Mouse (Mus musculus) cerebellum, adult 2 months (tissue): ENCODE data around the gene Ino80b. TPM values are rescaled to one million over a fixed set of nuclear protein-coding genes. Genes with fewer than 3 reads are reported as not detected.

Experiments used
- DNase-seq, 2 experiments: peaks; one replicate each; pipeline ENCODE4 v3.0.0; 2021
- H3K27ac ChIP-seq: fragments of 200-500 bp; 2 replicates; pipeline ENCODE4 v1.5.1; 2012; ENCODE audit warnings: low read length, control low read depth, inconsistent platforms; ENCODE audit not compliant: insufficient read depth
- H3K27me3 ChIP-seq: fragments of 200-500 bp; 2 replicates; pipeline ENCODE4 v1.6.1; 2012; ENCODE audit warnings: inconsistent platforms, mild to moderate bottlenecking, low read length, moderate library complexity; ENCODE audit not compliant: control insufficient read depth, insufficient read depth
- H3K4me1 ChIP-seq: fragments of 200-500 bp; 2 replicates; pipeline ENCODE4 v1.6.1; 2011; ENCODE audit warnings: low read length; ENCODE audit not compliant: control insufficient read depth, insufficient read depth
- H3K4me3 ChIP-seq: fragments of 200-500 bp; replicated peaks from 2 replicates; pipeline ENCODE3; 2011; ENCODE audit warnings: mild to moderate bottlenecking, low read depth, low read length, control low read depth; ENCODE audit not compliant: insufficient read depth
- CTCF ChIP-seq: fragments of 200-500 bp; IDR thresholded peaks from 2 replicates; pipeline ENCODE4 v1.5.1; 2011; ENCODE audit warnings: low read depth, mild to moderate bottlenecking, control low read depth, low read length, moderate library complexity, borderline replicate concordance; ENCODE audit not compliant: insufficient read depth
- POLR2A ChIP-seq: fragments of 200-500 bp; IDR thresholded peaks from 2 replicates; pipeline ENCODE4 v1.6.1; 2011; ENCODE audit warnings: low read length, control low read depth, borderline replicate concordance; ENCODE audit not compliant: insufficient read depth
- WGBS: fragments of 180-500 bp; shearing (Covaris S2); methylation state at CpG from one replicate; pipeline ENCODE4 v1.1.7; 2018; 5-methylcytosine and 5-hydroxymethylcytosine counted together
- polyA plus RNA-seq: library from polyadenylated mRNA; depleted of rRNA; stranded (reverse); fragments of >200 nt; gene quantifications from 2 replicates; pipeline ENCODE4 v1.2.3, GENCODE M21; 2012

Gene Ino80b
- polyA plus RNA-seq, 1 experiment: 25.1 TPM

- TF ChIP-seq POLR2A (no peak), CTCF (no peak)
- DNase-seq: no peak
- 7% methylated on average over 11 of the region's 11 CpGs for WGBS
- peak overlapping the region; percentile 20 for H3K4me3 ChIP-seq
- H3K27ac ChIP-seq: peak overlapping the region; percentile 72; the same call in 1 of the 2 replicates
- no peaks in the 10 kb centered on the region; the same call in 1 of the 2 replicates for H3K27me3 ChIP-seq
- no peaks in the 10 kb centered on the region for H3K4me1 ChIP-seq
These were observed 12.8 kb upstream of the Ino80b start for GRCm38 (mm10) chr6:83138056-83138455.

GRCm38 (mm10) chr6:83137576-83137950 lies 12.3 kb upstream of the Ino80b start:
- peak in 1 of 2 experiments; percentile 58 for DNase-seq

GRCm38 (mm10) chr6:83136881-83137575 lies 11.8 kb upstream of the Ino80b start:
- TF ChIP-seq POLR2A (no peak), CTCF (no peak)
- no peak for DNase-seq
- peak overlapping the region; percentile 55; the same call in 1 of the 2 replicates for H3K27ac ChIP-seq
- H3K27me3 ChIP-seq: no peaks in the 10 kb centered on the region; the same call in 1 of the 2 replicates
- H3K4me3 ChIP-seq: peak overlapping the region; percentile 41
- H3K4me1 ChIP-seq: no peaks in the 10 kb centered on the region
- WGBS: 14% methylated on average over 24 of the region's 26 CpGs

More at GRCm38 (mm10) chr6:83137576-83137950, 12.3 kb upstream of the Ino80b start:
- Histone ChIP-seq H3K4me3 (peak overlapping the region; percentile 41), H3K27ac (peak overlapping the region; percentile 51; the same call in 1 of the 2 replicates), H3K27me3 (no peaks in the 10 kb centered on the region; the same call in 1 of the 2 replicates), H3K4me1 (no peaks in the 10 kb centered on the region)
- no peak for TF ChIP-seq POLR2A
- no peak for TF ChIP-seq CTCF
- WGBS: 4% methylated on average over 12 of the region's 12 CpGs

GRCm38 (mm10) chr6:83136291-83136880 lies 11.2 kb upstream of the Ino80b start:
- H3K27me3 ChIP-seq: no peaks in the 10 kb centered on the region; the same call in 1 of the 2 replicates
- 48% methylated on average over 5 of the region's 5 CpGs for WGBS
- peak overlapping the region; percentile 55; the same call in 1 of the 2 replicates for H3K27ac ChIP-seq
- TF ChIP-seq POLR2A (no peak), CTCF (no peak)
- no peak for DNase-seq
- no peaks in the 10 kb centered on the region for H3K4me1 ChIP-seq
- H3K4me3 ChIP-seq: peak overlapping the region; percentile 28

- Histone ChIP-seq H3K4me1 (no peaks in the 10 kb centered on the region), H3K4me3 (no peak overlapping the region), H3K27ac (no peak overlapping the region), H3K27me3 (no peaks in the 10 kb centered on the region; the same call in 1 of the 2 replicates)
- WGBS: 9% methylated on average over 37 of the region's 37 CpGs
- TF ChIP-seq CTCF (no peak), POLR2A (no peak)
- no peak for DNase-seq
These were observed 10.4 kb upstream of the Ino80b start for GRCm38 (mm10) chr6:83135571-83136161.

- H3K4me3 ChIP-seq: no peak within 1 kb of the TSS
- DNase-seq: no peak
- H3K27me3 ChIP-seq: no peaks in the 10 kb centered on the region; the same call in 1 of the 2 replicates
- no peaks in the 10 kb centered on the region for H3K4me1 ChIP-seq
- H3K27ac ChIP-seq: 0 out of 2 replicates have a peak within 1 kb of the TSS, but pooled peaks have one; percentile 55
- TF ChIP-seq POLR2A (no peak), CTCF (no peak)
- 68% methylated on average over 7 of the region's 7 CpGs for WGBS
These were observed 9.8 kb upstream of the Ino80b start, which contains the start of gene Rtkn for GRCm38 (mm10) chr6:83134951-83135513. Gene Rtkn (plus strand): TSS chr6:83135463.

- TF ChIP-seq CTCF (no peak), POLR2A (no peak)
- Histone ChIP-seq H3K27ac (no peak overlapping the region), H3K4me3 (no peak overlapping the region), H3K4me1 (no peaks in the 10 kb centered on the region), H3K27me3 (no peaks in the 10 kb centered on the region; the same call in 1 of the 2 replicates)
- WGBS: 58% methylated on average over 3 of the region's 3 CpGs
- no peak for DNase-seq
These were observed 9.0 kb upstream of the Ino80b start for GRCm38 (mm10) chr6:83134226-83134625.

GRCm38 (mm10) chr6:83132176-83132919 lies 7.1 kb upstream of the Ino80b start:
- WGBS: 86% methylated on average over 9 of the region's 9 CpGs

More at GRCm38 (mm10) chr6:83132176-83132919, 7.1 kb upstream of the Ino80b start:
- H3K4me1 ChIP-seq: no peaks in the 10 kb centered on the region
- H3K4me3 ChIP-seq: no peak overlapping the region
- no peaks in the 10 kb centered on the region; the same call in 1 of the 2 replicates for H3K27me3 ChIP-seq
- TF ChIP-seq CTCF (no peak), POLR2A (no peak)
- H3K27ac ChIP-seq: no peak overlapping the region
- no peak for DNase-seq
